Mouse (Mus musculus) midbrain, postnatal 0 days (tissue): ENCODE data around the gene Chst8. TPM values are rescaled to one million over a fixed set of nuclear protein-coding genes. Genes with fewer than 3 reads are reported as not detected.

Experiments used
- ATAC-seq: fragments of 200-750 bp; cut with Nextera tagmentation; 2 replicates; pipeline ENCODE4 v1.8.0; 2017; ENCODE audit warnings: moderate number of reproducible peaks, mild to moderate bottlenecking, moderate TSS enrichment, moderate library complexity; ENCODE audit not compliant: low FRiP score
- DNase-seq: peaks from one replicate; pipeline ENCODE4 v3.0.0-alpha.2; 2015; ENCODE audit warnings: low spot score
- H3K27ac ChIP-seq: fragments of 300-500 bp; sonication (generic); 2 replicates; pipeline ENCODE4 v1.5.1; 2014; ENCODE audit warnings: low read depth, mild to moderate bottlenecking, low read length, mixed read lengths
- H3K27me3 ChIP-seq: fragments of 300-500 bp; sonication (generic); 2 replicates; pipeline ENCODE4 v1.6.1; 2014; ENCODE audit warnings: low read length, control low read depth, mixed read lengths; ENCODE audit not compliant: insufficient read depth
- H3K36me3 ChIP-seq: fragments of 300-500 bp; sonication (generic); 2 replicates; pipeline ENCODE4 v1.6.1; 2014; ENCODE audit warnings: low read length, control low read depth, mixed read lengths; ENCODE audit not compliant: insufficient read depth
- H3K4me1 ChIP-seq: fragments of 300-500 bp; sonication (generic); 2 replicates; pipeline ENCODE4 v1.6.1; 2014; ENCODE audit warnings: mild to moderate bottlenecking, control low read depth, antibody characterized with exemption, low read length, mixed read lengths; ENCODE audit not compliant: insufficient read depth
- H3K4me2 ChIP-seq: fragments of 300-500 bp; sonication (generic); 2 replicates; pipeline ENCODE4 v1.6.1; 2014; ENCODE audit warnings: low read depth, mild to moderate bottlenecking, low read length, mixed read lengths; ENCODE audit not compliant: poor library complexity, severe bottlenecking
- H3K4me3 ChIP-seq: fragments of 300-500 bp; sonication (generic); 2 replicates; pipeline ENCODE4 v1.5.1; 2014; ENCODE audit warnings: low read depth, mild to moderate bottlenecking, low read length, moderate library complexity
- H3K9ac ChIP-seq: fragments of 300-500 bp; sonication (generic); replicated peaks from 2 replicates; pipeline ENCODE4 v1.6.1; 2014; ENCODE audit warnings: mild to moderate bottlenecking, low read length, moderate library complexity, mixed read lengths; ENCODE audit not compliant: poor library complexity, severe bottlenecking
- H3K9me3 ChIP-seq: fragments of 300-500 bp; sonication (generic); 2 replicates; pipeline ENCODE4 v1.6.1; 2016; ENCODE audit warnings: low read length, control low read depth
- CTCF ChIP-seq: IDR thresholded peaks from 2 replicates; pipeline ENCODE4 v1.5.1; 2016; ENCODE audit warnings: antibody characterized with exemption, mild to moderate bottlenecking
- WGBS: fragments of 180-500 bp; shearing (Covaris S2); extraction: QIAGEN DNeasy Blood & Tissue Kit; methylation state at CpG from one replicate; pipeline ENCODE4 v1.1.7; 2014; 5-methylcytosine and 5-hydroxymethylcytosine counted together
- polyA plus RNA-seq: library from polyadenylated mRNA; unstranded; fragments of >200 nt; fragmentation: Nextera tagmentation; extraction: Ambion mirVana; gene quantifications from 2 replicates; pipeline ENCODE4 v1.2.1, GENCODE M21; 2015
- total RNA-seq: library from RNA; depleted of rRNA; stranded (reverse); fragments of >200 nt; gene quantifications from 2 replicates; pipeline ENCODE4 v1.2.3, GENCODE M21; 2014

Chst8 gene
- total and polyA plus RNA-seq, 2 experiments from 2014 or later: 16.2 to 20.1 TPM

GRCm38 (mm10) chr7:34646144-34646795 is 166.2 kb downstream of the Chst8 start:
- Histone ChIP-seq H3K4me2 (no peak overlapping the region), H3K4me3 (no peak overlapping the region), H3K27me3 (no peaks in the 10 kb centered on the region), H3K9me3 (no peaks in the 10 kb centered on the region), H3K4me1 (no peaks in the 10 kb centered on the region), H3K27ac (no peak overlapping the region), H3K36me3 (peaks cover 8% of the 10 kb centered on the region; the same call in 1 of the 2 replicates), H3K9ac (no peak overlapping the region)
- 92% methylated on average over 12 of the region's 12 CpGs for WGBS
- no peak for TF ChIP-seq CTCF
- DNase-seq (no peak), ATAC-seq (no peak)

DNA sequence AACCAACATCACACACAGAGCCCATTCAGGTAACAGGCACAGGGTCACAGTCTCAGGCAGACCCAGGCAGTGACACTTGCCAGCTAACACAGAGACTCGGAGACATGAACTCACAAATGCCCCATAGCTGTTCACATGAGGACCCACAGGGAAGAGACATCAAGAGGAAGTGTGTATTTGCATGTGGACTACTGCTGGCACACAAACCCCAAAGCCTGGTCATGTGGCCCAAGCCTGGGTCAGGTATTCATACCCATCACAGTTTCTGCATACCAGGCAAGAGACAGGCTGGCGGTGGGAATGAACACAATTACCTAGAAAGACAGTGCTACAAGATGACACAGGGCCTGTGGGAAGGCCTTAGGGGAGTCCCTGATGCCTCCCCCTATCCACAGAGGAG is 166.9 kb downstream of the Chst8 start:
- H3K4me1 ChIP-seq: no peaks in the 10 kb centered on the region
- WGBS: 93% methylated on average over 2 of the region's 2 CpGs
- H3K9ac ChIP-seq: no peak overlapping the region
- no peak overlapping the region for H3K4me2 ChIP-seq
- no peak for TF ChIP-seq CTCF
- no peaks in the 10 kb centered on the region for H3K27me3 ChIP-seq
- peaks cover 8% of the 10 kb centered on the region; the same call in 1 of the 2 replicates for H3K36me3 ChIP-seq
- no peak overlapping the region for H3K27ac ChIP-seq
- H3K4me3 ChIP-seq: no peak overlapping the region
- no peak for ATAC-seq
- no peak for DNase-seq
- H3K9me3 ChIP-seq: no peaks in the 10 kb centered on the region

DNA sequence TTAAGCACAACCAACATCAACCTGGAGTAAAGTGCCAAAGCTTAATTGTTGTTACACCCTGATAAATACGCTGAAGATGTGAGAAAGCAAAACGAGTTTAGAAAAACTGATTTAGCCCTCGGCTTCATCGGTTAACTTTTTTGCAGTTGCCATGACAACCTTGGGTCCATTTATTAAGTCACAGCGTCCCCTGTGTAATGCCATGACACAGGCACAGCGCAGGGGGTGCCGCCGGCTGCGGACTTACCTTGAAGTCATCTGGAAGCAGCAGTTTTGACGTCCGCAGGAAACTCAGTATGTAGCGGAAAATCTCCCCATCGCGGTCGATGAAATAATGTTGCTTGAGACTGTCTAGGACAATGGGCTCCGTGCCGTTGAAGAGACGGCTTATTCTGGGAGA is 167.9 kb downstream of the Chst8 start:
- 44% methylated on average over 18 of the region's 18 CpGs for WGBS
- DNase-seq: peak; percentile 60
- no peaks in the 10 kb centered on the region for H3K27me3 ChIP-seq
- peak; percentile 23 for TF ChIP-seq CTCF
- no peak overlapping the region for H3K4me3 ChIP-seq
- no peaks in the 10 kb centered on the region for H3K9me3 ChIP-seq
- no peak overlapping the region for H3K4me2 ChIP-seq
- H3K4me1 ChIP-seq: no peaks in the 10 kb centered on the region
- H3K9ac ChIP-seq: no peak overlapping the region
- H3K36me3 ChIP-seq: peaks cover 18% of the 10 kb centered on the region
- H3K27ac ChIP-seq: no peak overlapping the region
- no peak for ATAC-seq

- ATAC-seq: no peak
Measured at GRCm38 (mm10) chr7:34643329-34643728, 169.2 kb downstream of the Chst8 start.

DNA sequence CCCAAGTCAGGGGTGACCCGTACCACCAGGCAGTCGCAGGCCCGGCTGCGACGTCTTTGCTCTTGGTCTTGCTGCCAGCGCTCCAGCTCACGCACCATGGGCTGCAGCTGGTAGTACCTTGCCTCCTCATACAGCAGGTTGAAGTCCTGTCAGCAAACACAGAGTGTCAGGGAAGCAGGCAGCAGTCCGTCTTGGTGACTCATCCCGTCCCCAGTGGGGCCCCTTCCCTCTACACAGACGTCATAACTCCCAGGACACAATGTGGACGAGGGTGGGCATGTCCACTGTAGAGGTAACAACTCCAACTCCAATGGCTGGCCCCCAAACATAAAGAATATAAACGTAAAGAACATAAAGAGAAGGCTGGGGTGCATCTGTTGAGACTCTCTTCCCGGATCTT is 170.5 kb downstream of the Chst8 start:
- H3K4me3 ChIP-seq: no peak overlapping the region
- peaks cover 17% of the 10 kb centered on the region for H3K36me3 ChIP-seq
- H3K4me2 ChIP-seq: no peak overlapping the region
- H3K4me1 ChIP-seq: no peaks in the 10 kb centered on the region
- TF ChIP-seq CTCF: no peak
- no peaks in the 10 kb centered on the region for H3K9me3 ChIP-seq
- ATAC-seq: no peak
- no peak overlapping the region for H3K9ac ChIP-seq
- H3K27ac ChIP-seq: no peak overlapping the region
- no peaks in the 10 kb centered on the region for H3K27me3 ChIP-seq
- 89% methylated on average over 13 of the region's 13 CpGs for WGBS
- DNase-seq: no peak

More at GRCm38 (mm10) chr7:34643329-34643728, 169.2 kb downstream of the Chst8 start:
- Histone ChIP-seq H3K9me3 (no peaks in the 10 kb centered on the region), H3K4me1 (no peaks in the 10 kb centered on the region), H3K36me3 (peaks cover 17% of the 10 kb centered on the region), H3K4me2 (no peak overlapping the region), H3K27ac (no peak overlapping the region), H3K9ac (no peak overlapping the region), H3K4me3 (no peak overlapping the region), H3K27me3 (no peaks in the 10 kb centered on the region)
- 80% methylated on average over 6 of the region's 6 CpGs for WGBS
- DNase-seq: no peak
- TF ChIP-seq CTCF: no peak

DNA sequence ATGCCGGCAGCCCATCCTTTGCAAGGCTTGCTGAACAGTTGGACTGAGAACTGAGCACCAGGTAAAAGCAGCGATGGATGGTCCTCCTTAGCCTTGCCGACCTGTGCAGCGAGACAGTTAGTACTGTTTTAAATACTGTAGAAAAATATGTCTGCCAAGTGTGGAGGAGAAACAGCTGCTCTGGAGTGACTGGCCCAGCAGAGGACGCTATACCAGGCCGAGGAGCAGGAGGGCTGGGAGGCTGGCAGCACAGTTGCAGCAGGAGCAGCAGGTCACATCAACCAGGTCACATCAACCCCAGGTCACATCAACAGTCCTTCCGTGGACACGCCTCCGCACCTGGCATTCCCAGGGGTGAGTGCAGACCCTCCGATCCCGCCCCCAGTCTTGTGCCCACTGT is 172.7 kb downstream of the Chst8 start:
- Histone ChIP-seq H3K9me3 (no peaks in the 10 kb centered on the region), H3K27ac (no peak overlapping the region), H3K4me1 (no peaks in the 10 kb centered on the region), H3K36me3 (peaks cover 17% of the 10 kb centered on the region), H3K9ac (no peak overlapping the region), H3K4me2 (no peak overlapping the region), H3K4me3 (no peak overlapping the region), H3K27me3 (no peaks in the 10 kb centered on the region)
- TF ChIP-seq CTCF: 0 out of 2 replicates have a peak, but pooled peaks have one; percentile 4
- DNase-seq (no peak), ATAC-seq (0 out of 2 replicates have a peak, but pooled peaks have one; percentile 6)
- WGBS: 93% methylated on average over 11 of the region's 11 CpGs
